19 mouse cellular contexts compared by ENCODE assay signal in genomic region chr14:110543303-110544134, GRCm38 (mm10).
"Had no signal": no experiment of that assay in that cellular context is flagged by ENCODE, and none has a peak within 500 bp of the region (broad histone marks: within the 10 kb centered on the region; RNA-seq: fewer than 3 reads in every experiment).

No protein-coding gene starts in this region.

- H3K9me3 ChIP-seq: limb, embryonic 10.5 days; limb, embryonic 13.5 days; liver, embryonic 12.5 days; liver, embryonic 15.5 days; megakaryocyte, embryonic 14.5 days; midbrain, embryonic 10.5 days; neural tube, embryonic 12.5 days; neural tube, embryonic 15.5 days had no signal

- H3K4me3 ChIP-seq: layer of hippocampus, adult 2 months; limb, embryonic 10.5 days; limb, embryonic 13.5 days; liver, embryonic 12.5 days; liver, embryonic 15.5 days; megakaryocyte, embryonic 14.5 days; midbrain, embryonic 10.5 days; neural tube, embryonic 12.5 days; neural tube, embryonic 15.5 days had no signal

- ATAC-seq: liver, embryonic 12.5 days; lung, postnatal 0 days had no signal

- DNase-seq: kidney, adult 11 months; kidney, adult 8-10 months; kidney, postnatal 25 days; layer of hippocampus, adult 9-11 months; liver; lung, postnatal 36 days; midbrain, embryonic 14.5 days; thymus, adult 18-20 months; thymus, postnatal 36 days had no signal

- H3K9ac ChIP-seq: limb, embryonic 13.5 days; liver, embryonic 12.5 days; liver, embryonic 15.5 days; neural tube, embryonic 12.5 days; neural tube, embryonic 15.5 days had no signal

- H3K4me2 ChIP-seq: limb, embryonic 13.5 days; liver, embryonic 12.5 days; liver, embryonic 15.5 days; neural tube, embryonic 12.5 days; neural tube, embryonic 15.5 days had no signal

- H3K27ac ChIP-seq: layer of hippocampus, adult 2 months; limb, embryonic 10.5 days; limb, embryonic 13.5 days; liver, embryonic 12.5 days; liver, embryonic 15.5 days; midbrain, embryonic 10.5 days; neural tube, embryonic 12.5 days; neural tube, embryonic 15.5 days had no signal

- H3K4me1 ChIP-seq: limb, embryonic 10.5 days; limb, embryonic 13.5 days; liver, embryonic 12.5 days; liver, embryonic 15.5 days; megakaryocyte, embryonic 14.5 days; midbrain, embryonic 10.5 days; neural tube, embryonic 12.5 days; neural tube, embryonic 15.5 days had no signal

- H3K36me3 ChIP-seq: limb, embryonic 10.5 days; limb, embryonic 13.5 days; liver, embryonic 12.5 days; liver, embryonic 15.5 days; midbrain, embryonic 10.5 days; neural tube, embryonic 12.5 days; neural tube, embryonic 15.5 days had no signal

- H3K27me3 ChIP-seq: limb, embryonic 13.5 days; liver, embryonic 12.5 days; liver, embryonic 15.5 days; megakaryocyte, embryonic 14.5 days; neural tube, embryonic 12.5 days; neural tube, embryonic 15.5 days had no signal
